Mouse (Mus musculus) MEL (cell line): ENCODE results near the gene Zdhhc3. TPM values are rescaled to one million over a fixed set of nuclear protein-coding genes. Genes with fewer than 3 reads are reported as not detected.

Experiments used
- CHD1 ChIP-seq: IDR thresholded peaks from 2 replicates; pipeline ENCODE4 v1.6.1; 2012; ENCODE audit warnings: low read depth, mild to moderate bottlenecking, inconsistent platforms, low read length, improper control_type of control experiment
- ELF1 ChIP-seq: IDR thresholded peaks from 2 replicates; pipeline ENCODE4 v1.6.1; 2014; ENCODE audit warnings: low read depth, mild to moderate bottlenecking, inconsistent platforms, low read length, improper control_type of control experiment, moderate library complexity
- EP300 ChIP-seq, 2 experiments: IDR thresholded peaks; 2 replicates each; pipeline ENCODE4 v1.6.1; 2011; ENCODE audit warnings: improper control_type of control experiment in 2 of 2, low read length in 2 of 2, low read depth in 1 of 2, mild to moderate bottlenecking in 1 of 2
- ETS1 ChIP-seq: IDR thresholded peaks from 2 replicates; pipeline ENCODE4 v1.6.1; 2012; ENCODE audit warnings: low read depth, mild to moderate bottlenecking, inconsistent platforms, low read length, improper control_type of control experiment, moderate library complexity
- MAFK ChIP-seq: IDR thresholded peaks from 2 replicates; pipeline ENCODE4 v1.6.1; 2011; ENCODE audit warnings: low read depth, mild to moderate bottlenecking, low read length, improper control_type of control experiment, borderline replicate concordance
- MEF2A ChIP-seq: IDR thresholded peaks from 2 replicates; pipeline ENCODE4 v1.6.1; 2014; ENCODE audit warnings: low read depth, mild to moderate bottlenecking, inconsistent platforms, low read length, improper control_type of control experiment; ENCODE audit not compliant: poor library complexity, insufficient replicate concordance, severe bottlenecking; ENCODE audit errors: extremely low read depth
- MXI1 ChIP-seq: IDR thresholded peaks from 2 replicates; pipeline ENCODE4 v1.6.1; 2011; ENCODE audit warnings: mild to moderate bottlenecking, low read depth, low read length, improper control_type of control experiment
- MYB ChIP-seq: IDR thresholded peaks from 2 replicates; pipeline ENCODE4 v1.6.1; 2011; ENCODE audit warnings: mild to moderate bottlenecking, low read depth, low read length, improper control_type of control experiment
- MYC ChIP-seq: IDR thresholded peaks from 2 replicates; pipeline ENCODE4 v1.6.1; 2011; ENCODE audit warnings: low read depth, mild to moderate bottlenecking, low read length, improper control_type of control experiment, moderate library complexity
- NELFE ChIP-seq: IDR thresholded peaks from 2 replicates; pipeline ENCODE4 v1.6.1; 2011; ENCODE audit warnings: low read depth, low read length, improper control_type of control experiment
- NRF1 ChIP-seq: IDR thresholded peaks from 2 replicates; pipeline ENCODE4 v1.6.1; 2014; ENCODE audit warnings: low read depth, mild to moderate bottlenecking, inconsistent platforms, low read length, improper control_type of control experiment, moderate library complexity; ENCODE audit not compliant: poor library complexity, insufficient read depth, severe bottlenecking
- RAD21 ChIP-seq: IDR thresholded peaks from 2 replicates; pipeline ENCODE4 v1.6.1; 2011; ENCODE audit warnings: mild to moderate bottlenecking, low read depth, low read length, improper control_type of control experiment
- RCOR1 ChIP-seq: IDR thresholded peaks from 2 replicates; pipeline ENCODE4 v1.6.1; 2012; ENCODE audit warnings: low read depth, mild to moderate bottlenecking, inconsistent platforms, low read length, improper control_type of control experiment
- SIN3A ChIP-seq: IDR thresholded peaks from 2 replicates; pipeline ENCODE4 v1.6.1; 2012; ENCODE audit warnings: low read length, improper control_type of control experiment, inconsistent platforms
- TAL1 ChIP-seq: IDR thresholded peaks from 2 replicates; pipeline ENCODE4 v1.6.1; 2012; ENCODE audit warnings: mild to moderate bottlenecking, inconsistent platforms, low read length, moderate library complexity, mixed read lengths
- TBP ChIP-seq: IDR thresholded peaks from 2 replicates; pipeline ENCODE4 v1.8.0; 2011; ENCODE audit warnings: low read depth, low read length, improper control_type of control experiment
- TCF12 ChIP-seq: IDR thresholded peaks from 2 replicates; pipeline ENCODE4 v1.6.1; 2014; ENCODE audit warnings: low read depth, mild to moderate bottlenecking, inconsistent platforms, low read length, improper control_type of control experiment, moderate library complexity
- USF2 ChIP-seq, 2 experiments: IDR thresholded peaks; 2 replicates each; pipeline ENCODE4 v1.6.1; 2011 to 2012; ENCODE audit warnings: improper control_type of control experiment in 2 of 2, low read length in 2 of 2, borderline replicate concordance in 1 of 2, inconsistent platforms in 1 of 2, low read depth in 1 of 2, mild to moderate bottlenecking in 1 of 2; ENCODE audit not compliant: insufficient read depth in 1 of 2
- ZMIZ1 ChIP-seq: IDR thresholded peaks from 2 replicates; pipeline ENCODE4 v1.6.1; 2012; ENCODE audit warnings: low read depth, mild to moderate bottlenecking, inconsistent platforms, low read length, improper control_type of control experiment, moderate library complexity
- polyA plus RNA-seq, 2 experiments: library from polyadenylated mRNA; stranded (reverse) in 1 of 2; unstranded in 1 of 2; fragments of >175 nt in 1 of 2; fragments of >200 nt in 1 of 2; gene quantifications; 2 replicates each; pipeline versions ENCODE4 v1.2.1 to v1.2.4; 2012; ENCODE audit warnings: low replicate concordance in 2 of 2, low read depth in 1 of 2; ENCODE audit not compliant: insufficient read length in 2 of 2, insufficient read depth in 1 of 2, missing spikeins in 1 of 2
- total RNA-seq: library from RNA; depleted of rRNA; stranded (reverse); fragments of 300-350 nt; gene quantifications from 2 replicates; pipeline ENCODE4 v1.2.3, GENCODE M21; 2012; rRNA removed

The Zdhhc3 gene
- total and polyA plus RNA-seq, 3 experiments, result 51.8 to 98.1 (median 92.0) TPM

DNA sequence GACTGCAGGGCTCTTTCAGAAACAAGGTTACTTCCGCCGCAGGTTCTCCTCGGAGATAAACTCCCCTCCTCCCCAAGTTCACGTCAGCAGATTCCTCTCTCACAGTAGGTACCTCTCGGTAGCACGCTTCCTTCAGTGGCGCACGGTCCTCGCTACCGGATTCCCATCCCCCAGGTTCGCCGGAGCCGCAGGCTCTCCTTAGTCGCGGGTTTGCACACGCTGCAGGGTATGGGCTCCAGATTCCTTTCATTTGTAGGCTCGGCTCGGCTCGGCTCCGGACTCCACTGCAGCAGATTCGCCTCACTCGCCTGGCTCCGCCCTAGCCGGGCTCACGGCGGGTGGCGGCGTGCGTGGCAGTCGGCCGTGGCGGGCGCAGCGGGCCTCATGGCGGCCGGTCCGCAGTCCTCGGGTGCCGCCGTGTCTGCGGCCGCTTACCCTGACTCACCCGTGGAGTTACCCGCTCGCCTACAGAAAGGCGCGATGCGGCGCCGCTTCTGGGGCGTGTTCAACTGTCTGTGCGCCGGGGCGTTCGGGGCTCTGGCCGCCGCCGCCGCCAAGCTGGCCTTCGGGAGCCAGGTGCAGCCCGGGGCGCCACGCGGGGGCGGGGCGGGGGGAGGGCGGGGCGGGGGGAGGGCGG, 91.9 kb downstream of the Zdhhc3 start, which contains the start of gene Tmem42 (continued):
- TF ChIP-seq RAD21, result no peak
- TF ChIP-seq CHD1, result no peak
- TF ChIP-seq ELF1, result peak; percentile 68
- TF ChIP-seq MAFK, result peak; percentile 52; the same call in 1 of the 2 replicates
- peak; percentile 60 for TF ChIP-seq NELFE
- TF ChIP-seq ETS1, result 0 out of 2 replicates have a peak, but pooled peaks have one; percentile 57
- TF ChIP-seq MYB, result no peak
- 0 out of 2 replicates have a peak, but pooled peaks have one; percentile 25 for TF ChIP-seq RCOR1
- no peak for TF ChIP-seq MEF2A
- peak; percentile 76 for TF ChIP-seq MXI1
- no peak; the same call in 1 of the 2 replicates for TF ChIP-seq TCF12
- no peak for TF ChIP-seq USF2 (IDR thresholded peaks at IDR 0.05; ENCODE audit: borderline replicate concordance in 1 of 2, insufficient read depth in 1 of 2, low read depth in 1 of 2, low read length in 2 of 2)
- TF ChIP-seq ZMIZ1, result peak; percentile 57; the same call in 1 of the 2 replicates
- TF ChIP-seq MYC, result peak; percentile 90
- TF ChIP-seq TBP, result 0 out of 2 replicates have a peak, but pooled peaks have one; percentile 35
- no peak for TF ChIP-seq NRF1
- TF ChIP-seq SIN3A, result peak; percentile 79
- peak; percentile 23 to 47; a peak in 3 of 4 replicates for TF ChIP-seq EP300 (IDR thresholded peaks at IDR 0.05; ENCODE audit: low read depth in 1 of 2, low read length in 2 of 2)
- peak; percentile 11; the same call in 1 of the 2 replicates for TF ChIP-seq TAL1

Other genes starting within 250 kb of the Zdhhc3 start
- 50.9 and 61.5 TPM in 2 replicates for gene Zfp445, start 247.2 kb downstream of the Zdhhc3 start, total RNA-seq
- gene Zfp445, start 247.2 kb downstream of the Zdhhc3 start, polyA plus RNA-seq, result 10 to 100 TPM; 25.4 to 45.5 TPM
- 1.3 TPM in 2 replicates for gene Zkscan7, start 227.5 kb downstream of the Zdhhc3 start, total RNA-seq
- gene Zkscan7, start 227.5 kb downstream of the Zdhhc3 start, polyA plus RNA-seq, result under 1 TPM in 1 of 2 experiments, not detected in 1; 0.85 TPM
- not detected in 2 replicates for gene Zfp105, start 190.1 kb downstream of the Zdhhc3 start, total RNA-seq
- not detected for gene Zfp105, start 190.1 kb downstream of the Zdhhc3 start, polyA plus RNA-seq
- 7.5 and 8.7 TPM in 2 replicates for gene 1110059G10Rik, start 162.2 kb downstream of the Zdhhc3 start, total RNA-seq
- gene 1110059G10Rik, start 162.2 kb downstream of the Zdhhc3 start, polyA plus RNA-seq, result 10 to 100 TPM in 1 of 2 experiments, not detected in 1; 20.9 TPM
- gene Kif15, start 162.2 kb downstream of the Zdhhc3 start, total RNA-seq, result 48.0 and 54.4 TPM in 2 replicates
- 10 to 100 TPM in 1 of 2 experiments, not detected in 1; 81.7 TPM for gene Kif15, start 162.2 kb downstream of the Zdhhc3 start, polyA plus RNA-seq
- gene Tmem42, start 91.9 kb downstream of the Zdhhc3 start, total RNA-seq, result 11.5 and 14.6 TPM in 2 replicates
- 10 to 100 TPM in 1 of 2 experiments, not detected in 1; 15.0 TPM for gene Tmem42, start 91.9 kb downstream of the Zdhhc3 start, polyA plus RNA-seq
- 0.65 and 0.96 TPM in 2 replicates for gene Tgm4, start 78.5 kb downstream of the Zdhhc3 start, total RNA-seq
- gene Tgm4, start 78.5 kb downstream of the Zdhhc3 start, polyA plus RNA-seq, result under 1 TPM in 1 of 2 experiments, not detected in 1; 0.42 TPM
- gene Exosc7, start within 50 bp of the Zdhhc3 start, total RNA-seq, result 181 and 196 TPM in 2 replicates
- 100 to 1,000 TPM in 1 of 2 experiments, not detected in 1; 162 TPM for gene Exosc7, start within 50 bp of the Zdhhc3 start, polyA plus RNA-seq
- gene Clec3b, start 37.7 kb upstream of the Zdhhc3 start, total RNA-seq, result not detected in 2 replicates
- gene Clec3b, start 37.7 kb upstream of the Zdhhc3 start, polyA plus RNA-seq, result under 1 TPM in 1 of 2 experiments, not detected in 1; 0.24 TPM
- not detected in 2 replicates for gene Cdcp1, start 102.8 kb upstream of the Zdhhc3 start, total RNA-seq
- gene Cdcp1, start 102.8 kb upstream of the Zdhhc3 start, polyA plus RNA-seq, result not detected
- 5.0 and 5.1 TPM in 2 replicates for gene Tmem158, start 147.6 kb upstream of the Zdhhc3 start, total RNA-seq
- 10 to 100 TPM in 1 of 2 experiments, not detected in 1; 10.1 TPM for gene Tmem158, start 147.6 kb upstream of the Zdhhc3 start, polyA plus RNA-seq